Mouse (Mus musculus): ENCODE measurements around the gene Exoc2.

- TF ChIP-seq CTCF (IDR thresholded peaks at IDR 0.05; ENCODE audit: control insufficient read depth, insufficient read depth, insufficient read length) (no peak), MYOG (IDR thresholded peaks at IDR 0.05; ENCODE audit: control insufficient read depth, extremely low read depth, insufficient read length) (no peak)
Measured at GRCm38 (mm10) chr13:30986934-30987455, 13.1 kb upstream of the Exoc2 start.

Data from C2C12 (cell line).